Mouse (Mus musculus) embryonic facial prominence, embryonic 11.5 days (tissue): Measurements from ENCODE around the gene Il1f5. TPM values are rescaled to one million over a fixed set of nuclear protein-coding genes. Genes with fewer than 3 reads are reported as not detected.

ENCODE experiments used
- ATAC-seq: fragments of 200-750 bp; cut with Nextera tagmentation; replicated peaks from 2 replicates; pipeline ENCODE4 v1.8.0; 2017; ENCODE audit warnings: low read depth; ENCODE audit not compliant: insufficient number of reproducible peaks, low FRiP score, low TSS enrichment
- DNase-seq: peaks from one replicate; pipeline ENCODE4 v3.0.0-alpha.2; 2015; ENCODE audit warnings: low spot score
- H3K27ac ChIP-seq: fragments of 300-500 bp; sonication (generic); replicated peaks from 2 replicates; pipeline ENCODE4 v1.5.1; 2014; ENCODE audit warnings: mild to moderate bottlenecking, low read depth, low read length, control low read depth
- H3K27me3 ChIP-seq: fragments of 300-500 bp; sonication (generic); 2 replicates; pipeline ENCODE4 v1.6.1; 2014; ENCODE audit warnings: mild to moderate bottlenecking, low read length, moderate library complexity, mixed read lengths; ENCODE audit not compliant: control insufficient read depth, insufficient read depth
- H3K36me3 ChIP-seq: fragments of 300-500 bp; sonication (generic); replicated peaks from 2 replicates; pipeline ENCODE4 v1.6.1; 2014; ENCODE audit warnings: low read depth, mild to moderate bottlenecking, low read length, moderate library complexity, mixed read lengths; ENCODE audit not compliant: control insufficient read depth, insufficient read depth
- H3K4me1 ChIP-seq: fragments of 300-500 bp; sonication (generic); 2 replicates; pipeline ENCODE4 v1.6.1; 2014; ENCODE audit warnings: low read length, mixed read lengths; ENCODE audit not compliant: control insufficient read depth, insufficient read depth
- H3K4me2 ChIP-seq: fragments of 300-500 bp; sonication (generic); 2 replicates; pipeline ENCODE4 v1.6.1; 2014; ENCODE audit warnings: low read depth, mild to moderate bottlenecking, control low read depth, low read length, moderate library complexity
- H3K4me3 ChIP-seq: fragments of 300-500 bp; sonication (generic); 2 replicates; pipeline ENCODE4 v1.5.1; 2014; ENCODE audit warnings: low read depth, low read length, control low read depth
- H3K9ac ChIP-seq: fragments of 300-500 bp; sonication (generic); replicated peaks from 2 replicates; pipeline ENCODE4 v1.6.1; 2014; ENCODE audit warnings: mild to moderate bottlenecking, control low read depth, low read length
- H3K9me3 ChIP-seq: fragments of 300-500 bp; sonication (generic); replicated peaks from 2 replicates; pipeline ENCODE4 v1.6.1; 2016; ENCODE audit warnings: mild to moderate bottlenecking, low read length, inconsistent platforms, mixed read lengths; ENCODE audit not compliant: control insufficient read depth
- WGBS: fragments of 180-500 bp; shearing (Covaris S2); extraction: QIAGEN DNeasy Blood & Tissue Kit; methylation state at CpG from one replicate; pipeline ENCODE4 v1.1.7; 2014; 5-methylcytosine and 5-hydroxymethylcytosine counted together
- polyA plus RNA-seq: library from polyadenylated mRNA; unstranded; fragments of >200 nt; fragmentation: Nextera tagmentation; extraction: Ambion mirVana; gene quantifications from 2 replicates; pipeline ENCODE4 v1.2.1, GENCODE M21; 2014

Gene Il1f5
- 0.20 TPM in 1 of 2 replicates, not detected in the other for polyA plus RNA-seq

DNA sequence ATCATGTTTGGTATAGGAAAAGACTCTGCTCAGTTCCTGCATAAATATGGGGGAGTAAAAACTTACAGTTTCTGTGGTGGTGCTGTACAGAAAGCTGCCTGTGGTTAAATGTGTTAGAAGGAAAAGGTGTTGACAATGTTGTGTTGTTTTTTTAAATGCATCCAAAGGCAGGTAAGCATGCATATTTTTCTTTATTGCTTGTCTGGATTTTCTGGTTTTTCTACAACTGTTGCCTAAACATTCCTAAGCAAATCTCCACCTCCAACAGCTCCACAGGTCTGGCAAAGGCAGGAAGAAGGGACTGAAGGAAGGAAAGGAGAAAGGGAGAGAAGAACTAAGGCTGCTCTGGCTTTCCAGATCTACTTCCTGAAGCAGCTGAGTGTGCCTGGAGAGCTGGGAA lies at the start of gene Il1f5:
Il1f5 (plus strand) TSS at position 301 of the 400 bp plus-strand sequence.
- Histone ChIP-seq H3K9ac (no peak within 1 kb of the TSS), H3K27ac (no peak within 1 kb of the TSS), H3K27me3 (no peaks in the 10 kb centered on the region), H3K36me3 (no peaks in the 10 kb centered on the region), H3K9me3 (no peaks in the 10 kb centered on the region), H3K4me3 (no peak within 1 kb of the TSS), H3K4me1 (no peaks in the 10 kb centered on the region), H3K4me2 (no peak within 1 kb of the TSS)
- DNase-seq (no peak), ATAC-seq (no peak)

GRCm38 (mm10) chr2:24227191-24227590 lies 49.6 kb upstream of the Il1f5 start:
- WGBS = 78% methylated on average over 2 of the region's 2 CpGs
- H3K4me1 ChIP-seq = no peaks in the 10 kb centered on the region
- H3K4me3 ChIP-seq = no peak overlapping the region
- no peaks in the 10 kb centered on the region for H3K36me3 ChIP-seq
- H3K9me3 ChIP-seq = no peaks in the 10 kb centered on the region
- H3K27ac ChIP-seq = no peak overlapping the region
- no peaks in the 10 kb centered on the region for H3K27me3 ChIP-seq
- H3K9ac ChIP-seq = no peak overlapping the region
- ATAC-seq (no peak), DNase-seq (no peak)
- no peak overlapping the region for H3K4me2 ChIP-seq

DNA sequence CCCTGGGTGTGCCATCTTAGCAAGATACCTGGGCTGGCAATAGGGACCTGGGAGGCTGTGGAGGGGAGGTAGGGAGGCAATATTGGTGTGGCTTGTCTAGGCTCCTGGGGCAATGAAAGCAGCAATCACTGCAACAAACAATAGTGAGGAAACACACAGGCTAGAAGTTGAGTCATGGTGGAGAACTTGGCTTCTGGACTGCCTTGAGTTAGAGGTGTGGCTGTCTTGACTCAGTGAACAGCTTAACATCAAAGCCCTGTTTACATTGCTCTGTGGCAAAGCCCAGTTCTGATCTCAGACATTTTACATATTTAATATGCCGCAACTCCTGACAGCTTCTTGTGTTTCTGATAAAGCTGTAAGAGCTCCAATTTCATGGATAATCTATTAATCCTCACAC lies 9.3 kb upstream of the Il1f5 start:
- Histone ChIP-seq H3K4me2 (no peak overlapping the region), H3K4me1 (no peaks in the 10 kb centered on the region), H3K36me3 (no peaks in the 10 kb centered on the region), H3K4me3 (no peak overlapping the region), H3K9me3 (no peaks in the 10 kb centered on the region), H3K27me3 (no peaks in the 10 kb centered on the region), H3K27ac (no peak overlapping the region), H3K9ac (no peak overlapping the region)
- DNase-seq (no peak), ATAC-seq (no peak)
- 89% methylated on average over 1 of the region's 1 CpGs for WGBS

- H3K4me2 ChIP-seq = no peak overlapping the region
- H3K36me3 ChIP-seq = no peaks in the 10 kb centered on the region
- no peak overlapping the region for H3K27ac ChIP-seq
- no peak for ATAC-seq
- H3K9me3 ChIP-seq = no peaks in the 10 kb centered on the region
- DNase-seq = no peak
- H3K27me3 ChIP-seq = no peaks in the 10 kb centered on the region
- 73% methylated on average over 2 of the region's 2 CpGs for WGBS
- no peaks in the 10 kb centered on the region for H3K4me1 ChIP-seq
- H3K9ac ChIP-seq = no peak overlapping the region
- H3K4me3 ChIP-seq = no peak overlapping the region
Measured at GRCm38 (mm10) chr2:24273619-24274018, 3.1 kb upstream of the Il1f5 start.

GRCm38 (mm10) chr2:24275146-24275545 lies 1.6 kb upstream of the Il1f5 start:
- ATAC-seq = no peak
- Histone ChIP-seq H3K4me3 (no peak overlapping the region), H3K27me3 (no peaks in the 10 kb centered on the region), H3K4me1 (no peaks in the 10 kb centered on the region), H3K4me2 (no peak overlapping the region), H3K9me3 (no peaks in the 10 kb centered on the region), H3K27ac (no peak overlapping the region), H3K9ac (no peak overlapping the region), H3K36me3 (no peaks in the 10 kb centered on the region)
- DNase-seq = no peak
- WGBS = 43% methylated on average over 1 of the region's 1 CpGs

DNA sequence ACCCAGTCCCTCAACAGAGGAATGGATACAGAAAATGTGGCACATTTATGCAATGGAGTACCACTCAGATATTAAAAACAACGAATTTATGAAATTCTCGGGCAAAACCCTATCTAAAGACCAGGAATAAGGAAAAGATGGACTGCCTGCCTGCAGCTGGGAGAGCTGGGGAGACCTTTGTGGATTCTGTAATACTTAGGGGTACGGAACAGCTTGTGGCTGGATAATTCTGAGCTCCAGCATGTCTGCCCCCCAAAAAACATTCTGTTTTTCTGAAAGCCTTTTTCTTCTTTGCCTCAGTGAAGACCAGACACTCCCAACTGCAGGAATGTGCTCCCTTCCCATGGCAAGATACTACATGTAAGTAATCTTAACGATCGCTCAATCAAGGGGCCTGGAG lies 14.1 kb downstream of the Il1f5 start, which contains the start of gene Il1f10:
Il1f10 (plus strand) TSS at position 301 of the 400 bp plus-strand sequence.
- Histone ChIP-seq H3K36me3 (no peaks in the 10 kb centered on the region), H3K27ac (no peak within 1 kb of the TSS), H3K4me3 (no peak within 1 kb of the TSS), H3K9ac (no peak within 1 kb of the TSS), H3K9me3 (no peaks in the 10 kb centered on the region), H3K27me3 (no peaks in the 10 kb centered on the region), H3K4me2 (no peak within 1 kb of the TSS), H3K4me1 (no peaks in the 10 kb centered on the region)
- no peak for ATAC-seq
- no peak for DNase-seq
- 82% methylated on average over 5 of the region's 5 CpGs for WGBS

GRCm38 (mm10) chr2:24294616-24295015 lies 17.9 kb downstream of the Il1f5 start:
- Histone ChIP-seq H3K4me2 (no peak overlapping the region), H3K4me3 (no peak overlapping the region), H3K9me3 (no peaks in the 10 kb centered on the region), H3K4me1 (no peaks in the 10 kb centered on the region), H3K36me3 (no peaks in the 10 kb centered on the region), H3K27ac (no peak overlapping the region), H3K27me3 (no peaks in the 10 kb centered on the region), H3K9ac (no peak overlapping the region)
- no peak for DNase-seq
- WGBS = 57% methylated on average over 1 of the region's 1 CpGs
- no peak for ATAC-seq

- Histone ChIP-seq H3K9ac (no peak overlapping the region), H3K9me3 (no peaks in the 10 kb centered on the region), H3K4me1 (no peaks in the 10 kb centered on the region), H3K4me2 (no peak overlapping the region), H3K36me3 (no peaks in the 10 kb centered on the region), H3K27me3 (no peaks in the 10 kb centered on the region), H3K27ac (no peak overlapping the region), H3K4me3 (no peak overlapping the region)
- DNase-seq (peak; percentile 88), ATAC-seq (no peak)
- WGBS = 9% methylated on average over 3 of the region's 3 CpGs
Measured at GRCm38 (mm10) chr2:24296837-24297236, 20.1 kb downstream of the Il1f5 start.
